Mouse (Mus musculus) thymus, adult 2 months (tissue): ENCODE measurements around the gene Krtap5-1. TPM values are rescaled to one million over a fixed set of nuclear protein-coding genes. Genes with fewer than 3 reads are reported as not detected.
"Not testable (repeated sequence)": the region's sequence is repeated elsewhere in the genome, so short reads cannot be mapped to it uniquely, and the experiment has no call there.

Experiments used
- DNase-seq: peaks from one replicate; pipeline ENCODE4 v3.0.0; 2021
- H3K27ac ChIP-seq: fragments of 200-500 bp; 2 replicates; pipeline ENCODE4 v1.5.1; 2012; ENCODE audit warnings: low read length, control low read depth; ENCODE audit not compliant: control insufficient read depth, insufficient read depth
- H3K27me3 ChIP-seq: fragments of 200-500 bp; 2 replicates; pipeline ENCODE4 v1.6.1; 2012; ENCODE audit warnings: mild to moderate bottlenecking, low read length, moderate library complexity, mixed read lengths; ENCODE audit not compliant: control insufficient read depth, insufficient read depth
- H3K36me3 ChIP-seq: fragments of 200-500 bp; 2 replicates; pipeline ENCODE4 v1.6.1; 2012; ENCODE audit warnings: mild to moderate bottlenecking, low read length, moderate library complexity; ENCODE audit not compliant: control insufficient read depth, insufficient read depth
- H3K4me1 ChIP-seq: fragments of 200-500 bp; replicated peaks from 2 replicates; pipeline ENCODE4 v1.6.1; 2012; ENCODE audit warnings: low read length; ENCODE audit not compliant: control insufficient read depth, insufficient read depth
- H3K4me3 ChIP-seq: fragments of 200-500 bp; 2 replicates; pipeline ENCODE4 v1.5.1; 2012; ENCODE audit warnings: mild to moderate bottlenecking, low read length, control low read depth, moderate library complexity; ENCODE audit not compliant: control insufficient read depth, insufficient read depth
- CTCF ChIP-seq: fragments of 200-500 bp; IDR thresholded peaks from 2 replicates; pipeline ENCODE4 v1.5.1; 2012; ENCODE audit warnings: mild to moderate bottlenecking, control low read depth, low read length, moderate library complexity, borderline replicate concordance; ENCODE audit not compliant: control insufficient read depth, poor library complexity, insufficient read depth; ENCODE audit errors: extremely low read depth
- POLR2A ChIP-seq: fragments of 200-500 bp; IDR thresholded peaks from 2 replicates; pipeline ENCODE4 v1.6.1; 2012; ENCODE audit warnings: mild to moderate bottlenecking, low read length, control low read depth, moderate library complexity; ENCODE audit not compliant: control insufficient read depth, poor library complexity, insufficient read depth; ENCODE audit errors: extremely low read depth
- WGBS: fragments of 180-500 bp; shearing (Covaris S2); methylation state at CpG from one replicate; pipeline ENCODE4 v1.1.7; 2018; 5-methylcytosine and 5-hydroxymethylcytosine counted together
- polyA plus RNA-seq: library from polyadenylated mRNA; depleted of rRNA; stranded (reverse); fragments of >200 nt; gene quantifications from 2 replicates; pipeline ENCODE4 v1.2.3, GENCODE M21; 2012

Krtap5-1 gene
- polyA plus RNA-seq, 1 experiment: not detected

GRCm38 (mm10) chr7:142295418-142295817 lies 1.5 kb downstream of the Krtap5-1 start:
- no peaks in the 10 kb centered on the region for H3K27me3 ChIP-seq
- DNase-seq: no peak
- TF ChIP-seq POLR2A (no peak), CTCF (no peak)

GRCm38 (mm10) chr7:142293851-142294250 lies 3.1 kb downstream of the Krtap5-1 start:
- WGBS: 0% methylated on average over 2 of the region's 2 CpGs
- peak; percentile 26 for DNase-seq
- not testable (repeated sequence) for H3K4me3 ChIP-seq, H3K27me3 ChIP-seq, H3K36me3 ChIP-seq, H3K27ac ChIP-seq, H3K4me1 ChIP-seq

More at GRCm38 (mm10) chr7:142295418-142295817, 1.5 kb downstream of the Krtap5-1 start:
- Histone ChIP-seq H3K4me1 (no peaks in the 10 kb centered on the region), H3K36me3 (no peaks in the 10 kb centered on the region), H3K4me3 (no peak overlapping the region), H3K27ac (no peak overlapping the region)

- not testable (repeated sequence) for H3K4me1 ChIP-seq, H3K36me3 ChIP-seq, DNase-seq, H3K4me3 ChIP-seq, H3K27me3 ChIP-seq, H3K27ac ChIP-seq
- WGBS: 90% methylated on average over 9 of the region's 9 CpGs
Measured at GRCm38 (mm10) chr7:142285910-142286612, 10.9 kb downstream of the Krtap5-1 start.

GRCm38 (mm10) chr7:142285130-142285835 lies 11.6 kb downstream of the Krtap5-1 start:
- H3K27ac ChIP-seq: no peak overlapping the region
- H3K27me3 ChIP-seq: no peaks in the 10 kb centered on the region; the same call in 1 of the 2 replicates
- WGBS: 28% methylated on average over 23 of the region's 23 CpGs
- H3K4me1 ChIP-seq: 0 out of 2 replicates have a peak, but pooled peaks cover 2% of the 10 kb centered on the region
- TF ChIP-seq CTCF: no peak
- no peak for TF ChIP-seq POLR2A
- no peaks in the 10 kb centered on the region for H3K36me3 ChIP-seq
- H3K4me3 ChIP-seq: no peak overlapping the region
- DNase-seq: no peak

GRCm38 (mm10) chr7:142284615-142285080 lies 12.3 kb downstream of the Krtap5-1 start:
- Histone ChIP-seq H3K4me1 (0 out of 2 replicates have a peak, but pooled peaks cover 2% of the 10 kb centered on the region), H3K27me3 (no peaks in the 10 kb centered on the region; the same call in 1 of the 2 replicates), H3K4me3 (peak overlapping the region; percentile 61), H3K27ac (no peak overlapping the region), H3K36me3 (no peaks in the 10 kb centered on the region)
- no peak for TF ChIP-seq CTCF
- TF ChIP-seq POLR2A: no peak
- peak; percentile 89 for DNase-seq
- WGBS: under 1% methylated on average over 19 of the region's 19 CpGs

- Histone ChIP-seq H3K27ac (no peak overlapping the region), H3K4me1 (0 out of 2 replicates have a peak, but pooled peaks cover 2% of the 10 kb centered on the region), H3K4me3 (peak overlapping the region; percentile 61), H3K27me3 (no peaks in the 10 kb centered on the region; the same call in 1 of the 2 replicates), H3K36me3 (no peaks in the 10 kb centered on the region)
- DNase-seq: peak; percentile 55
- 0 out of 2 replicates have a peak, but pooled peaks have one; percentile 25 for TF ChIP-seq POLR2A
- TF ChIP-seq CTCF: no peak; the same call in 1 of the 2 replicates
- WGBS: under 1% methylated on average over 38 of the region's 38 CpGs
Measured at GRCm38 (mm10) chr7:142284023-142284591, 12.8 kb downstream of the Krtap5-1 start.

- WGBS: 93% methylated on average over 2 of the region's 2 CpGs
- H3K36me3 ChIP-seq, H3K4me1 ChIP-seq, DNase-seq, H3K27me3 ChIP-seq, H3K4me3 ChIP-seq, H3K27ac ChIP-seq: not testable (repeated sequence)
Measured at GRCm38 (mm10) chr7:142282847-142283246, 14.1 kb downstream of the Krtap5-1 start.

- not testable (repeated sequence) for H3K27me3 ChIP-seq, H3K4me1 ChIP-seq, H3K27ac ChIP-seq, DNase-seq, H3K4me3 ChIP-seq, H3K36me3 ChIP-seq
- WGBS: 88% methylated on average over 1 of the region's 1 CpGs
Measured at GRCm38 (mm10) chr7:142279291-142279690, 17.6 kb downstream of the Krtap5-1 start.
